Mouse (Mus musculus): Measurements from ENCODE around the gene Capn12. TPM values are rescaled to one million over a fixed set of nuclear protein-coding genes. Genes with fewer than 3 reads are reported as not detected.

Gene Capn12
- 0.07 TPM for polyA plus RNA-seq (2014; fragmentation: Illumina TruSeq; extraction: RNeasy Lipid Tissue Mini Kit (QIAGEN cat#74804); ENCODE audit: insufficient read depth, low read depth, low replicate concordance)

GRCm38 (mm10) chr7:28881199-28881598 lies at the start of gene Capn12:
Gene Capn12, plus strand, starts transcription at chr7:28881422.

DNA sequence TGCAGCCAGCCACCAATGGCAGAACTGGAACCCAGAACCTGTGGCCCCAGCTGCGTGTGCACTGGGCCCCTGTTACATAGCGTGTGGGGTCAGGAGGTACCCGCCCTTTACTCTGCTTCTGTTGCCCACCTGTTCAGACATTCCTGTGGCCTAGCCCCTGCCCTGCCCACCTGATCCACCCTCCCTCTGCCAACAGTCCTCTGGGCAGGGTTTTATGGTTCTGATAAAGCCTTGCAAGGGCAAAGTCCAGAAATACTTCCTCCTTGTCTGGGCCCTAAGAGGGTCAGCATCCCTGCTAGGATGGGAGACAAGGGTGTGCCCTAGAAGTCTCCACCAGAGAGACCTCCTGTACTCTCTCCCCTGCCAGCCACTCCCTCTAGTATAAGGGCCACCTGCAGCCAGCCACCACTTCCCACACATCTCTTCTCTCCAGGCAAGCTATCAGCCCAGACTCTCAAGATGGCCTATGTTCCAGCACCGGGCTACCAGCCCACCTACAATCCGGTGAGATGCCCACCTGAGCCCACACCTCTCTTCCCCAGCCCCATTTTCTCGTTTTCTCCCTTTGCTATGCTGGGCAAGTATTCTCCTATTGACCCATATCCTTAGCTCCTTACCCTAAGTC lies 47.4 kb upstream of the Capn12 start, which contains the start of gene Lgals4:
Gene Lgals4 (plus strand): TSS at position 132 of the 625 bp plus-strand sequence.

GRCm38 (mm10) chr7:28863540-28863939 lies 17.7 kb upstream of the Capn12 start, which contains the start of gene Lgals7:
Gene Lgals7, plus strand, starts transcription at chr7:28863853.

Other genes starting within 250 kb of the Capn12 start
- 0.96 TPM for gene Fbxo27, start 188.6 kb upstream of the Capn12 start, polyA plus RNA-seq (2014; fragmentation: Illumina TruSeq; extraction: RNeasy Lipid Tissue Mini Kit (QIAGEN cat#74804); ENCODE audit: insufficient read depth, low read depth, low replicate concordance)
- gene Fbxo17, start 164.6 kb upstream of the Capn12 start, polyA plus RNA-seq (2014; fragmentation: Illumina TruSeq; extraction: RNeasy Lipid Tissue Mini Kit (QIAGEN cat#74804); ENCODE audit: insufficient read depth, low read depth, low replicate concordance) = 2.8 TPM
- 66.0 TPM for gene Mrps12, start 139.6 kb upstream of the Capn12 start, polyA plus RNA-seq (2014; fragmentation: Illumina TruSeq; extraction: RNeasy Lipid Tissue Mini Kit (QIAGEN cat#74804); ENCODE audit: insufficient read depth, low read depth, low replicate concordance)
- 3.8 TPM for gene Sars2, start 139.4 kb upstream of the Capn12 start, polyA plus RNA-seq (2014; fragmentation: Illumina TruSeq; extraction: RNeasy Lipid Tissue Mini Kit (QIAGEN cat#74804); ENCODE audit: insufficient read depth, low read depth, low replicate concordance)
- not detected for gene Ccer2, start 125.2 kb upstream of the Capn12 start, polyA plus RNA-seq (2014; fragmentation: Illumina TruSeq; extraction: RNeasy Lipid Tissue Mini Kit (QIAGEN cat#74804); ENCODE audit: insufficient read depth, low read depth, low replicate concordance)
- gene Sirt2, start 114.7 kb upstream of the Capn12 start, polyA plus RNA-seq (2014; fragmentation: Illumina TruSeq; extraction: RNeasy Lipid Tissue Mini Kit (QIAGEN cat#74804); ENCODE audit: insufficient read depth, low read depth, low replicate concordance) = 47.9 TPM
- 29.6 TPM for gene Nfkbib, start 113.9 kb upstream of the Capn12 start, polyA plus RNA-seq (2014; fragmentation: Illumina TruSeq; extraction: RNeasy Lipid Tissue Mini Kit (QIAGEN cat#74804); ENCODE audit: insufficient read depth, low read depth, low replicate concordance)
- 16.0 TPM for gene Rinl, start 92.5 kb upstream of the Capn12 start, polyA plus RNA-seq (2014; fragmentation: Illumina TruSeq; extraction: RNeasy Lipid Tissue Mini Kit (QIAGEN cat#74804); ENCODE audit: insufficient read depth, low read depth, low replicate concordance)
- 124 TPM for gene Hnrnpl, start 72.9 kb upstream of the Capn12 start, polyA plus RNA-seq (2014; fragmentation: Illumina TruSeq; extraction: RNeasy Lipid Tissue Mini Kit (QIAGEN cat#74804); ENCODE audit: insufficient read depth, low read depth, low replicate concordance)
- 181 TPM for gene Ech1, start 56.2 kb upstream of the Capn12 start, polyA plus RNA-seq (2014; fragmentation: Illumina TruSeq; extraction: RNeasy Lipid Tissue Mini Kit (QIAGEN cat#74804); ENCODE audit: insufficient read depth, low read depth, low replicate concordance)
- gene Lgals4, start 47.6 kb upstream of the Capn12 start, polyA plus RNA-seq (2014; fragmentation: Illumina TruSeq; extraction: RNeasy Lipid Tissue Mini Kit (QIAGEN cat#74804); ENCODE audit: insufficient read depth, low read depth, low replicate concordance) = 7.3 TPM
- gene Lgals7, start 17.6 kb upstream of the Capn12 start, polyA plus RNA-seq (2014; fragmentation: Illumina TruSeq; extraction: RNeasy Lipid Tissue Mini Kit (QIAGEN cat#74804); ENCODE audit: insufficient read depth, low read depth, low replicate concordance) = 4.1 TPM
- 93.9 TPM for gene Actn4, start 80.9 kb downstream of the Capn12 start, polyA plus RNA-seq (2014; fragmentation: Illumina TruSeq; extraction: RNeasy Lipid Tissue Mini Kit (QIAGEN cat#74804); ENCODE audit: insufficient read depth, low read depth, low replicate concordance)
- 297 TPM for gene Eif3k, start 100.4 kb downstream of the Capn12 start, polyA plus RNA-seq (2014; fragmentation: Illumina TruSeq; extraction: RNeasy Lipid Tissue Mini Kit (QIAGEN cat#74804); ENCODE audit: insufficient read depth, low read depth, low replicate concordance)
- 16.5 TPM for gene Map4k1, start 100.6 kb downstream of the Capn12 start, polyA plus RNA-seq (2014; fragmentation: Illumina TruSeq; extraction: RNeasy Lipid Tissue Mini Kit (QIAGEN cat#74804); ENCODE audit: insufficient read depth, low read depth, low replicate concordance)
- gene Ryr1, start 243.8 kb downstream of the Capn12 start, polyA plus RNA-seq (2014; fragmentation: Illumina TruSeq; extraction: RNeasy Lipid Tissue Mini Kit (QIAGEN cat#74804); ENCODE audit: insufficient read depth, low read depth, low replicate concordance) = 0.08 TPM